Mouse (Mus musculus): Measurements from ENCODE around the gene Kcnab2. TPM values are rescaled to one million over a fixed set of nuclear protein-coding genes. Genes with fewer than 3 reads are reported as not detected.
A peak's percentile ranks its signal among the peaks of the same experiment; 100 is the strongest.

The Kcnab2 gene
- total RNA-seq, 2 experiments from 2014 or later = 760 to 810 TPM

- DNase-seq (ENCODE audit: low spot score in 2 of 2) = peak; percentile 85 to 95
Measured at GRCm38 (mm10) chr4:152453079-152453478, 24.6 kb downstream of the Kcnab2 start.

GRCm38 (mm10) chr4:152451371-152451770, 26.3 kb downstream of the Kcnab2 start:
- no peak for DNase-seq (ENCODE audit: low spot score in 2 of 2)

- no peak for DNase-seq (ENCODE audit: low spot score in 2 of 2)
Measured at GRCm38 (mm10) chr4:152448666-152449018, 29.0 kb downstream of the Kcnab2 start.

GRCm38 (mm10) chr4:152447731-152448665, 29.7 kb downstream of the Kcnab2 start:
- DNase-seq (ENCODE audit: low spot score in 2 of 2) = peak in 1 of 2 experiments; percentile 77

GRCm38 (mm10) chr4:152446178-152446577, 31.5 kb downstream of the Kcnab2 start:
- DNase-seq (ENCODE audit: low spot score in 2 of 2) = peak in 1 of 2 experiments; percentile 34

- DNase-seq (ENCODE audit: low spot score in 2 of 2) = no peak
Measured at GRCm38 (mm10) chr4:152441536-152441935, 36.1 kb downstream of the Kcnab2 start.

GRCm38 (mm10) chr4:152440882-152441281, 36.8 kb downstream of the Kcnab2 start:
- DNase-seq (ENCODE audit: low spot score in 2 of 2) = no peak

- peak; percentile 66 to 87 for DNase-seq (ENCODE audit: low spot score in 2 of 2)
Measured at GRCm38 (mm10) chr4:152435255-152435654, 42.4 kb downstream of the Kcnab2 start.

GRCm38 (mm10) chr4:152434836-152435235, 42.8 kb downstream of the Kcnab2 start:
- DNase-seq (ENCODE audit: low spot score in 2 of 2) = peak; percentile 84 to 95

- DNase-seq (ENCODE audit: low spot score in 2 of 2) = peak in 1 of 2 experiments; percentile 74
Measured at GRCm38 (mm10) chr4:152432308-152432707, 45.4 kb downstream of the Kcnab2 start.

GRCm38 (mm10) chr4:152428259-152428658, 49.4 kb downstream of the Kcnab2 start:
- DNase-seq (ENCODE audit: low spot score in 2 of 2) = no peak

GRCm38 (mm10) chr4:152424922-152425321, 52.7 kb downstream of the Kcnab2 start:
- no peak for DNase-seq (ENCODE audit: low spot score in 2 of 2)

- DNase-seq (ENCODE audit: low spot score in 2 of 2) = no peak
Measured at GRCm38 (mm10) chr4:152424341-152424740, 53.3 kb downstream of the Kcnab2 start.

- no peak for DNase-seq (ENCODE audit: low spot score in 2 of 2)
Measured at GRCm38 (mm10) chr4:152423576-152423975, 54.1 kb downstream of the Kcnab2 start.

GRCm38 (mm10) chr4:152418229-152419060, 59.2 kb downstream of the Kcnab2 start:
- no peak for DNase-seq (ENCODE audit: low spot score in 2 of 2)

GRCm38 (mm10) chr4:152412524-152413080, 65.1 kb downstream of the Kcnab2 start:
- no peak for DNase-seq (ENCODE audit: low spot score in 2 of 2)

GRCm38 (mm10) chr4:152410961-152411360, 66.7 kb downstream of the Kcnab2 start:
- no peak for DNase-seq (ENCODE audit: low spot score in 2 of 2)

- DNase-seq (ENCODE audit: low spot score in 2 of 2) = no peak
Measured at GRCm38 (mm10) chr4:152406531-152406930, 71.1 kb downstream of the Kcnab2 start.

GRCm38 (mm10) chr4:152405671-152406201, 71.9 kb downstream of the Kcnab2 start:
- no peak for DNase-seq (ENCODE audit: low spot score in 2 of 2)

- peak in 1 of 2 experiments; percentile 75 for DNase-seq (ENCODE audit: low spot score in 2 of 2)
Measured at GRCm38 (mm10) chr4:152405143-152405542, 72.5 kb downstream of the Kcnab2 start.

GRCm38 (mm10) chr4:152398926-152399325, 78.7 kb downstream of the Kcnab2 start:
- no peak for DNase-seq (ENCODE audit: low spot score in 2 of 2)

Measured in layer of hippocampus, adult 18-20 months (tissue).